Mouse (Mus musculus) kidney, adult 2 months (tissue): ENCODE results near the gene Ndufb5.

Experiments
- CTCF ChIP-seq: fragments of 200-500 bp; conservative IDR thresholded peaks from 2 replicates; pipeline ENCODE4 v1.5.1; 2011; ENCODE audit warnings: low read depth, mild to moderate bottlenecking, control low read depth, low read length, moderate library complexity, mixed read lengths; ENCODE audit not compliant: insufficient read depth, insufficient read length
- POLR2A ChIP-seq: fragments of 200-500 bp; IDR thresholded peaks from one replicate; pipeline ENCODE4 v1.6.1; 2011; ENCODE audit warnings: low read depth, low read length, control low read depth

DNA sequence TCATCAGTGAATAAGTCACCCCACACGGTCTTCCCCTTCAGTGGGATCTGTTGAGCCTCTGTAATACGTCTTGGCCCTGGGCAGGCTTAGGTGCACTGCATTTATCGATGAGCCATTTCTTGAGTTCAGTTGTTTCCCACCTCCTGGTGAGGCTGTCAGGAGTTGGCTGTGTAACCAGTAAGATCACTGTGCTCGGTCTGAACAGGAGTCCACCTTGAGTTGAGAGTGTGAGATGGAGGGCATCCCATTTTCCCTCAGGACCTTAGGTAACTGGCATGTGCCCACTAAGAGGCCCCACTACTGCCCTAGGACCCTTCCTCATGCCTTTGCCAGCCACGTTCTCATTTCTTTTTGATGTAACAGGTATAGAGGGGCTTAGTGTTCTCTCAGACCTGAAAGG lies 10.8 kb upstream of the Ndufb5 start:
- no peak for TF ChIP-seq CTCF
- no peak for TF ChIP-seq POLR2A
